Mouse (Mus musculus): ENCODE measurements around the gene Rfxank.

The Rfxank gene

DNA sequence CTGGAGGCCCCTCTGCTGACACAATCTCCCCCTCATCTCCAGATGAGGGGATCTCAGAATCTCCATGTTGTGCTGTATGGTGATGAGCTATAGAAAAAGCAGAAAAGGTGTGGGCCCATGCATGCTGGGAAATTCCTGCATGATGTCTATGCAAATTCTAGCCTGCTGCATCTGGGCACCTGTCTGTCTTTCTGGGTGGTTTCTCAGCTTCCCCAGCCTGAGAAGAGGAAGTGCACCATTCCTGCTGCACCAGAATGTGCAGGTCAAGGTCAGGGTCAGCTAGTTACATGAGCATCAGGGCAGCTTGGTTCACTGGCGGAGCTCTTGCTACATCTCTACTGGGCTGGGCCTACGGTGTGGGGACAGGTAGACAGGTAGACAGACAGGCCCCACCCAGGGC lies 28.5 kb downstream of the Rfxank start:
- ATAC-seq (ENCODE audit: low TSS enrichment): no peak

DNA sequence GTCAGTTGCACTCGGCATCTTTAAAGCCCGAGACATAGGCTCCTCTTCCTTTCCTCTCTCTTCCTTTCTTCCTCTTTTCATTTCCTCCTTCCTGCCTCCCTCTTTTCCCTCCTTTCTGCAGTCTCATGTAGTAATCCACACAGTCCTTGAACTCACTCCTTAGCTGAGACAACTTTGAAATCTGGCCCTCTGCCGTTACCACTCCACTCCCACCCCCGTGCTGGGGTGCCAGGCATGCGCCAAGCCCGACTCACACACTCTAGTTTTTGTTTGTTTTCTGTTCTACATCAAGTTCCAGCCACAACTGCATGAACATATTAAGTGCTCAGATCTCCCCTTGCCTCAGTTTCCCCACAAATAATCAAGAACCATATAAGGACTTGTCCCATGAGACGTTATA lies 34.0 kb downstream of the Rfxank start:
- ATAC-seq (ENCODE audit: low TSS enrichment): peak; percentile 5; the same call in 1 of the 2 replicates

- ATAC-seq (ENCODE audit: low TSS enrichment): peak; percentile 26
Measured at GRCm38 (mm10) chr8:70104506-70104905, 34.4 kb downstream of the Rfxank start.

- ATAC-seq (ENCODE audit: low TSS enrichment): peak; percentile 50
Measured at GRCm38 (mm10) chr8:70100241-70100640, 38.7 kb downstream of the Rfxank start.

DNA sequence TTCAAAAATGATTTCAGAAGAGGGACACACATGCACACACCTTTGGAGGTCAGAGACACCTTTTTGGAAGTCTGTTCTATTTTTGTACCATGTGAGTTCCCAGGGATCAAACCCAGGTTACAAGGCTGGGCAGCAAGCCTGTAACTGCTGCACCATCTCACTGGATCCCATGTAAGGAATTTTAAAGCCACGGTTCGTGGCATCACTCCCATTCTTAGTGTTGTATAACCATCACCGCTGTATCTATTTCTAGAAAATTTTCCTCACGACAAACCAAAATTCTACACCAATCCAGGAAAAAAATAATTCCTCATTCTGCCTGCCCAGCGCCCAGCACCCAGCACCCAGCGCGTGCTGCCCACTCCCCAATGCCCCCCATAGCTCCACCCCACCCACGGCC lies 39.7 kb downstream of the Rfxank start:
- ATAC-seq (ENCODE audit: low TSS enrichment): peak; percentile 62

DNA sequence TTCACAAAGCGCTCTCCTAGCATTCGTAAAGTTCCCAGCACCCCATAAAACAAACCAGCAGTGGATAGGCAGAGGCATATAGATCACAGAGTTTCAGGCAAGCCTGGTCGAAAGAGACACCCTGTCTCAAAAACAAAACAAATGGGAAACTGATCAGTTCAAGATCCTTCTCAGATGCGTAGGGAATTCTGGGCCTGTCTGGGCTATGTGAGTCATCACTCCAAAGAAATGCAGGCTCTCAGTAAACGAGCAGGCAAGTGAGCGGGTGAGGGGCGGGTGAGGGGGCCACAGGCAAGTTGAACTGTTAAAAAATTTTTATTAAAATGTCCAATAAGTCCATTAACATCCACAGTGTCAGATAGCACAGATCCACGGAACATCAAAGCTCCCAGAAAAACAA lies 46.2 kb downstream of the Rfxank start:
- 0 out of 2 replicates have a peak, but pooled peaks have one; percentile 25 for ATAC-seq (ENCODE audit: low TSS enrichment)

GRCm38 (mm10) chr8:70089296-70089960 lies 49.5 kb downstream of the Rfxank start:
- ATAC-seq (ENCODE audit: low TSS enrichment): peak; percentile 36

- peak; percentile 56 for ATAC-seq (ENCODE audit: low TSS enrichment)
Measured at GRCm38 (mm10) chr8:70087836-70088650, 50.9 kb downstream of the Rfxank start.

GRCm38 (mm10) chr8:70087237-70087636 lies 51.7 kb downstream of the Rfxank start:
- no peak for ATAC-seq (ENCODE audit: low TSS enrichment)

- ATAC-seq (ENCODE audit: low TSS enrichment): no peak
Measured at GRCm38 (mm10) chr8:70086151-70086550, 52.8 kb downstream of the Rfxank start.

DNA sequence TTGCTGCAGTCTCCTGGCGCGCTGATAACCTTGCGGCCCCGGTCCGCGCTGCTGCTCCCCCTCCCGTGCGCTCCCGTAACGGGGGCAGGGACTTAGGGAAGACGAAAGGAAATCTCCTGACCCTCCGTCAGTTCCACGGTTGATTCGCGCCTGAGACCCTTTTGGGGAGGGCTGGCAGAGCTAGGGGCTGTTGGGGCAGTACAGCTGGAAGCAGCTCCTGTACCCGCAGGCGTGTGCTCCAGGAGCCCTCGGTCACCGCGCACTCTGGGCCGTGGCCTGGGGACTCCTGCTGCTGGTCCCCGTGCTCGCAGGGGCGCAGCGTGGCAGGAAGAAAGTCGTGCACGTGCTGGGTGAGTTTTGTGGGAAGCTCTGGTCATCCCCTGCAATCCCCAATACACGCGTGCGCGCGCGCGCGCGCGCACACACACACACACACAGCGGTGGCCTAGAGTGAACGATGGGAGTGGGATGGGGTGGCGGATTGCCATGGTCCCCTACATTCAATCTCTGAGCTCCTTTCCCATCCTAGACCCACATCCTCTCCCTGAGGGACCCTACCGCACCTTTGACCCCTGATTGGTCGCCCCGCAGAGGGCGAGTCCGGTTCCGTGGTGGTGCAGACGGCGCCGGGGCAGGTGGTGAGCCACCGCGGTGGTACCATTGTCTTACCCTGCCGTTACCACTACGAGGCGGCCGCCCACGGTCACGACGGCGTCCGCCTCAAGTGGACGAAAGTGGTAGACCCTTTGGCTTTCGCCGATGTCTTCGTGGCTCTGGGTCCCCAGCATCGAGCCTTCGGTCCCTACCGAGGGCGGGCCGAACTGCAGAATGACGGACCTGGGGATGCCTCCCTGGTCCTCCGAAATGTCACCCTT lies 54.5 kb downstream of the Rfxank start:
- no peak for ATAC-seq (ENCODE audit: low TSS enrichment)

DNA sequence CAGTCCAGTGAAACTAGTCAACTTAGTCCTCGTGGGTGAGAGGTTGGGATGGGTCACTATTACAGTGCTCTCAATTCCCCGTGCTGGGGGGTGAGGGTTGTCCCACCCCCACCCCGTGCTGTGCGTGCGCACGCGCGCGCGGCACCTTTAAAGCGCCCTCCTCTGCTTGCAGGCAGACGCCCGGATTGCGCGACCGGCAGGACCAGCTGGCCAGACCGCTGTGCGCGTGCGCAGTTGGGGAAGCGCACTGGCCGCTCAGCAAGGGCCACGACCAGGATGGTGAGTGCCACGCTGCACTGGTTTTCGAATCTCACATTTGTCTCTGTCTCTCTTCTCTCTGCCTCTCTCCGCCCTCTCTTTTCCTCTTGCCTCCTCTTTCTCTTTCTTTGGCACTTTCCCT lies 55.7 kb downstream of the Rfxank start, which contains the start of gene Hapln4:
TSS of gene Hapln4 (plus strand) at position 173 of the 400 bp plus-strand sequence.
- ATAC-seq (ENCODE audit: low TSS enrichment): peak; percentile 51

- ATAC-seq (ENCODE audit: low TSS enrichment): no peak
Measured at GRCm38 (mm10) chr8:70081976-70082375, 57.0 kb downstream of the Rfxank start.
